Mouse (Mus musculus) midbrain, embryonic 15.5 days (tissue): ENCODE results near the gene Naga. TPM values are rescaled to one million over a fixed set of nuclear protein-coding genes. Genes with fewer than 3 reads are reported as not detected.
A peak's percentile ranks its signal among the peaks of the same experiment; 100 is the strongest.

Experiments used
- ATAC-seq: fragments of 200-750 bp; cut with Nextera tagmentation; replicated peaks from 2 replicates; pipeline ENCODE4 v1.8.0; 2017; ENCODE audit warnings: moderate TSS enrichment
- H3K27ac ChIP-seq: fragments of 300-500 bp; sonication (generic); 2 replicates; pipeline ENCODE4 v1.5.1; 2015; ENCODE audit warnings: mild to moderate bottlenecking, inconsistent platforms
- H3K27me3 ChIP-seq: fragments of 300-500 bp; sonication (generic); replicated peaks from 2 replicates; pipeline ENCODE4 v1.6.1; 2015; ENCODE audit warnings: inconsistent platforms
- H3K36me3 ChIP-seq: fragments of 300-500 bp; sonication (generic); replicated peaks from 2 replicates; pipeline ENCODE4 v1.6.1; 2015; ENCODE audit warnings: inconsistent platforms
- H3K4me1 ChIP-seq: fragments of 300-500 bp; sonication (generic); 2 replicates; pipeline ENCODE4 v1.6.1; 2015; ENCODE audit warnings: inconsistent platforms
- H3K4me2 ChIP-seq: fragments of 300-500 bp; sonication (generic); 2 replicates; pipeline ENCODE4 v1.6.1; 2015; ENCODE audit warnings: inconsistent platforms, mild to moderate bottlenecking, moderate library complexity
- H3K4me3 ChIP-seq: fragments of 300-500 bp; sonication (generic); 2 replicates; pipeline ENCODE4 v1.5.1; 2015; ENCODE audit warnings: mild to moderate bottlenecking, inconsistent platforms
- H3K9ac ChIP-seq: fragments of 300-500 bp; sonication (generic); 2 replicates; pipeline ENCODE4 v1.6.1; 2015; ENCODE audit warnings: mild to moderate bottlenecking, inconsistent platforms
- H3K9me3 ChIP-seq: fragments of 300-500 bp; sonication (generic); 2 replicates; pipeline ENCODE4 v1.6.1; 2016; ENCODE audit warnings: inconsistent platforms
- WGBS: fragments of 180-500 bp; shearing (Covaris S2); methylation state at CpG from one replicate; pipeline ENCODE4 v1.1.7; 2015; ENCODE audit warnings: mixed read lengths; 5-methylcytosine and 5-hydroxymethylcytosine counted together
- polyA plus RNA-seq: library from polyadenylated mRNA; unstranded; fragments of >200 nt; fragmentation: Nextera tagmentation; extraction: Ambion mirVana; gene quantifications from 2 replicates; pipeline ENCODE4 v1.2.1, GENCODE M21; 2015

Gene Naga
- polyA plus RNA-seq, result 25.4 and 27.2 TPM in 2 replicates

GRCm38 (mm10) chr15:82338593-82339112 lies at the start of gene Naga, which contains the start of the genes Pheta2 and Smdt1:
Naga (minus strand) TSS chr15:82338925.
Pheta2 (plus strand) TSS chr15:82338942.
Smdt1 (plus strand) TSS chr15:82338959.
- no peaks in the 10 kb centered on the region for H3K36me3 ChIP-seq
- H3K27ac ChIP-seq, result peak within 1 kb of the TSS; percentile 39; the same call in 1 of the 2 replicates
- peak within 1 kb of the TSS; percentile 56 for H3K4me3 ChIP-seq
- peaks cover 16% of the 10 kb centered on the region for H3K4me1 ChIP-seq
- under 1% methylated on average over 41 of the region's 41 CpGs for WGBS
- H3K4me2 ChIP-seq, result peak within 1 kb of the TSS; percentile 72
- peaks cover 14% of the 10 kb centered on the region for H3K27me3 ChIP-seq
- ATAC-seq, result peak; percentile 85
- peak within 1 kb of the TSS; percentile 58 for H3K9ac ChIP-seq
- H3K9me3 ChIP-seq, result no peaks in the 10 kb centered on the region

- Histone ChIP-seq H3K36me3 (no peaks in the 10 kb centered on the region), H3K4me1 (no peaks in the 10 kb centered on the region), H3K9me3 (no peaks in the 10 kb centered on the region), H3K27ac (no peak overlapping the region), H3K9ac (no peak overlapping the region), H3K4me2 (no peak overlapping the region), H3K27me3 (no peaks in the 10 kb centered on the region), H3K4me3 (no peak overlapping the region)
- WGBS, result 93% methylated on average over 2 of the region's 2 CpGs
- no peak for ATAC-seq
Measured at GRCm38 (mm10) chr15:82385729-82386128, 47.0 kb upstream of the Naga start.

DNA sequence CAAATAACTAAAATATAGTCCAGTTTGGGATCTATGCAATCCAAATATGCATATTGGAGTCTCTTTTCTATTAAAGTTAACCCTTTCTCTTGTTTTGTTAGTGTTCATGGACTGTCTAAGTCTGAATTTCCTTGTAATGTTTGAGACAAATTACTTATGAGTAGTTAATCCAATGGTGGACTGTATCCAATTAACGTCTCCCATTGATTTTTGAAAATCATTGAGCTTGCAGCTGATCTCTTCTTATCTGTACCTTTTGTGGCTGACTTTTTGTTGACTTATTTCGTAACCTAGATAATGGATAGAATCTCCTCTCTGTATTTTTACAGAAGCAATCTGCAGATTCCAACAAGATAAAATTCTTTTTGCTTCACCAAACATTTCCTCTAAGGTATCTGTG lies 43.7 kb upstream of the Naga start:
- Histone ChIP-seq H3K36me3 (no peaks in the 10 kb centered on the region), H3K9me3 (no peaks in the 10 kb centered on the region), H3K4me3 (no peak overlapping the region), H3K27ac (no peak overlapping the region), H3K4me2 (no peak overlapping the region), H3K9ac (no peak overlapping the region), H3K4me1 (peaks cover 3% of the 10 kb centered on the region; the same call in 1 of the 2 replicates), H3K27me3 (0 out of 2 replicates have a peak, but pooled peaks cover 3% of the 10 kb centered on the region)
- no peak for ATAC-seq
- 87% methylated on average over 2 of the region's 2 CpGs for WGBS

GRCm38 (mm10) chr15:82380714-82381062 lies 42.0 kb upstream of the Naga start:
- Histone ChIP-seq H3K36me3 (no peaks in the 10 kb centered on the region), H3K9ac (no peak overlapping the region; the same call in 1 of the 2 replicates), H3K4me2 (peak overlapping the region; percentile 57), H3K27me3 (0 out of 2 replicates have a peak, but pooled peaks cover 3% of the 10 kb centered on the region), H3K27ac (no peak overlapping the region), H3K9me3 (no peaks in the 10 kb centered on the region), H3K4me1 (peaks cover 3% of the 10 kb centered on the region; the same call in 1 of the 2 replicates), H3K4me3 (peak overlapping the region; percentile 33)
- ATAC-seq, result no peak
- WGBS, result 30% methylated on average over 7 of the region's 7 CpGs

DNA sequence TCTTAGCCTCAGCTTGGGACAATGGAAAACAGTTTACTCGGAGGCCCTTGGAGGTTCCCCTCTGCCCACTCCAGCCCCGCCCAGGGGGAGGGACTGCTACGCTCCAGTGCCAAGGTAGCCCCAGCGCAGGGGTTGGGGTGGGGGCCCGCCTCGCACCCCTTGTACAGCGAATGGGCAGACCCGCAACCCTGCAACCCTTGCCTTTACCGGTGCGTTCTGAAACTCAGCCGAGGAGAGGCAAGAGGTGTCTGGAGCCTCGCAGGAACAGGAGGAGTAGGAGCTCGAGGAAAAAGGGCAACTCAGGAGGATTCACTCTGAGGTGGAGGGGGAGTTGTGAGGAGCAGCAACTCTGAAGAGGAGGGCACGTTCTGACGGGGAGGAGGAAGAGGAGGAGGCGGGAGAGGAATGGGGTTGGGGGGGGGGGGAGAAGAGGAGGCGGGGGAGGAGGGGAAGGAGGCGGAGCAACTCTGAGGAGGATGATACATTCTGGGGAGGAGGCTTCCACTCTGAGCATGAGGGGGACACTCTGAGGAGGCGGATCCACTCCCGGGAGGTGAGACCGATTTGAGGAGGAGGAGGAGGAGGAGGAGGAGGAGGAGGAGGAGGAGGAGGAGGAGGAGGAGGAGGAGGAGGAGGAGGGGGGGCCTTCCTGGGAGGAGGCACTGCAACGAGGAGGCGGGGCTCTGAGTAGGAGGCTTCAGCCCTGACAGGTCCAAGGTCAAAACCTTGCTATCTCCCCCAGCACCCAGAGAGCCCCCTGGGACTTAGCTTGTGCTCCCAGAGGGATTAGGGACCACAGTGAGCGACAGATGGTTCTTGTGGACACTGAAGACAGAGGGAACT lies 41.4 kb upstream of the Naga start, which contains the start of gene Cyp2d22:
Gene Cyp2d22 (minus strand): TSS at position 390 of the 843 bp plus-strand sequence.
- Histone ChIP-seq H3K36me3 (no peaks in the 10 kb centered on the region), H3K27ac (no peak within 1 kb of the TSS), H3K4me3 (peak within 1 kb of the TSS; percentile 33), H3K9ac (no peak within 1 kb of the TSS; the same call in none of the 2 replicates), H3K4me2 (peak within 1 kb of the TSS; percentile 57), H3K9me3 (no peaks in the 10 kb centered on the region), H3K27me3 (0 out of 2 replicates have a peak, but pooled peaks cover 3% of the 10 kb centered on the region), H3K4me1 (peaks cover 3% of the 10 kb centered on the region; the same call in 1 of the 2 replicates)
- ATAC-seq, result peak; percentile 24; the same call in 1 of the 2 replicates
- 1% methylated on average over 22 of the region's 24 CpGs for WGBS

- ATAC-seq, result peak; percentile 30; the same call in 1 of the 2 replicates
- H3K9ac ChIP-seq, result no peak overlapping the region
Measured at GRCm38 (mm10) chr15:82379511-82379870, 40.8 kb upstream of the Naga start.

GRCm38 (mm10) chr15:82378261-82379180 lies 39.8 kb upstream of the Naga start:
- H3K27ac ChIP-seq, result no peak overlapping the region
- peaks cover 3% of the 10 kb centered on the region; the same call in 1 of the 2 replicates for H3K4me1 ChIP-seq
- WGBS, result 53% methylated on average over 15 of the region's 15 CpGs
- H3K9ac ChIP-seq, result no peak overlapping the region
- H3K4me3 ChIP-seq, result no peak overlapping the region
- no peaks in the 10 kb centered on the region for H3K36me3 ChIP-seq
- no peak for ATAC-seq
- H3K9me3 ChIP-seq, result no peaks in the 10 kb centered on the region
- no peak overlapping the region for H3K4me2 ChIP-seq
- 0 out of 2 replicates have a peak, but pooled peaks cover 3% of the 10 kb centered on the region for H3K27me3 ChIP-seq

More at GRCm38 (mm10) chr15:82379511-82379870, 40.8 kb upstream of the Naga start:
- H3K27me3 ChIP-seq, result 0 out of 2 replicates have a peak, but pooled peaks cover 3% of the 10 kb centered on the region
- H3K4me3 ChIP-seq, result peak overlapping the region; percentile 33
- H3K4me1 ChIP-seq, result peaks cover 3% of the 10 kb centered on the region; the same call in 1 of the 2 replicates
- no peak overlapping the region for H3K27ac ChIP-seq
- peak overlapping the region; percentile 57 for H3K4me2 ChIP-seq
- H3K9me3 ChIP-seq, result no peaks in the 10 kb centered on the region
- 22% methylated on average over 7 of the region's 7 CpGs for whole genome bisulfite sequencing
- no peaks in the 10 kb centered on the region for H3K36me3 ChIP-seq

- WGBS, result 80% methylated on average over 5 of the region's 5 CpGs
- H3K27ac ChIP-seq, result no peak overlapping the region
- H3K9ac ChIP-seq, result no peak overlapping the region
- H3K4me1 ChIP-seq, result peaks cover 3% of the 10 kb centered on the region; the same call in 1 of the 2 replicates
- H3K9me3 ChIP-seq, result no peaks in the 10 kb centered on the region
- H3K27me3 ChIP-seq, result 0 out of 2 replicates have a peak, but pooled peaks cover 3% of the 10 kb centered on the region
- no peak overlapping the region for H3K4me3 ChIP-seq
- H3K4me2 ChIP-seq, result no peak overlapping the region
- no peak for ATAC-seq
- H3K36me3 ChIP-seq, result no peaks in the 10 kb centered on the region
Measured at GRCm38 (mm10) chr15:82377701-82378100, 39.0 kb upstream of the Naga start.

- Histone ChIP-seq H3K4me1 (peaks cover 3% of the 10 kb centered on the region; the same call in 1 of the 2 replicates), H3K9ac (no peak overlapping the region), H3K27me3 (0 out of 2 replicates have a peak, but pooled peaks cover 3% of the 10 kb centered on the region), H3K9me3 (no peaks in the 10 kb centered on the region), H3K4me2 (no peak overlapping the region), H3K4me3 (no peak overlapping the region), H3K36me3 (no peaks in the 10 kb centered on the region), H3K27ac (no peak overlapping the region; the same call in 1 of the 2 replicates)
- ATAC-seq, result no peak
- 66% methylated on average over 17 of the region's 17 CpGs for WGBS
Measured at GRCm38 (mm10) chr15:82376393-82377138, 37.8 kb upstream of the Naga start.

DNA sequence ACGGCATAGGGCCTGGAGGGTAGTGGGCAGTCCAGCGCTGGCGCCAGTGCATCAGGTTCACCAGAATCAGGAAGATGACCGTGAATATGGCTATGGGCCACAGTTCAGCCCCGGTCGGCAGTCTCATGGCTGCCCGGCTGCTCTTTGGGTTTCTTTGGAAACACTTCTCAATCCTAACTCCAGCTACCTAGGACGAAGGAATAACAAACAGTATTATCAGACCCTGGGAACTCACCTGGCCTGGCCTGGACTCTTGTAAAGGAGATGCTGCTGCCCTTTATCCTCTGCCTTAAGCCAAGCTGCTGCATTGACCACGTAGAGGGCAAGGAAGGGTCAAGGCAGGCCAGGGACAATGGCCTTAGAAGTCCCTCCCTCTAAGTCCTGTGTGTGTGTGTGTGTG lies 37.1 kb upstream of the Naga start:
- 86% methylated on average over 9 of the region's 9 CpGs for WGBS
- ATAC-seq, result no peak
- no peaks in the 10 kb centered on the region for H3K36me3 ChIP-seq

GRCm38 (mm10) chr15:82374437-82374836 lies 35.7 kb upstream of the Naga start:
- Histone ChIP-seq H3K36me3 (no peaks in the 10 kb centered on the region), H3K4me2 (no peak overlapping the region), H3K27me3 (0 out of 2 replicates have a peak, but pooled peaks cover under 1% of the 10 kb centered on the region), H3K4me3 (no peak overlapping the region), H3K9me3 (no peaks in the 10 kb centered on the region), H3K27ac (no peak overlapping the region), H3K4me1 (no peaks in the 10 kb centered on the region; the same call in 1 of the 2 replicates), H3K9ac (no peak overlapping the region)
- WGBS, result 80% methylated on average over 5 of the region's 5 CpGs
- ATAC-seq, result no peak

More for the DNA sequence above, 37.1 kb upstream of the Naga start:
- no peak overlapping the region for H3K27ac ChIP-seq
- H3K9me3 ChIP-seq, result no peaks in the 10 kb centered on the region
- no peak overlapping the region for H3K9ac ChIP-seq
- H3K4me2 ChIP-seq, result no peak overlapping the region
- 0 out of 2 replicates have a peak, but pooled peaks cover 3% of the 10 kb centered on the region for H3K27me3 ChIP-seq
- H3K4me3 ChIP-seq, result no peak overlapping the region
- H3K4me1 ChIP-seq, result peaks cover 3% of the 10 kb centered on the region; the same call in 1 of the 2 replicates
